Mouse (Mus musculus) kidney, adult 18-20 months (tissue): ENCODE measurements around the gene Inip.
A peak's percentile ranks its signal among the peaks of the same experiment; 100 is the strongest.

Source experiments
- DNase-seq: peaks from one replicate; pipeline ENCODE4 v3.0.0; 2021

The Inip gene

DNA sequence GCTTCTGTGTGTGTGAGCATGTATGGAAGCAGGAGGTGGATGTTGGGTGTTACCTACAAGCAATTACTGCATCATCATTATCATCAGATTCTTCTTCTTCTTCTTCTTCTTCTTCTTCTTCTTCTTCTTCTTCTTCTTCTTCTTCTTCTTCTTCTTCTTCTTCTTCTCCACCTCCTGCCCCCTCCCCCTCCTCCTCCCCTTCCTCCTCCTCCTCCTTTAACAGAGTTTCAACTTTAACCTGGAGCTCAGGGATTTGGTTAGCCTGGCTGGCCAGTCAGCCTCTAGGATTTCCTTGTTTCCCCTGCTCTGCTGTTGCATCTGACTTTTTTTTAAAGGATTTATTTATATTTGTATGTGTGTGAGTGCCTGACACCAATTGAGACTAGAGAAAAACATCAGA lies at the start of gene Inip:
Inip (minus strand) TSS at position 101 of the 400 bp plus-strand sequence.
- DNase-seq, result no peak

DNA sequence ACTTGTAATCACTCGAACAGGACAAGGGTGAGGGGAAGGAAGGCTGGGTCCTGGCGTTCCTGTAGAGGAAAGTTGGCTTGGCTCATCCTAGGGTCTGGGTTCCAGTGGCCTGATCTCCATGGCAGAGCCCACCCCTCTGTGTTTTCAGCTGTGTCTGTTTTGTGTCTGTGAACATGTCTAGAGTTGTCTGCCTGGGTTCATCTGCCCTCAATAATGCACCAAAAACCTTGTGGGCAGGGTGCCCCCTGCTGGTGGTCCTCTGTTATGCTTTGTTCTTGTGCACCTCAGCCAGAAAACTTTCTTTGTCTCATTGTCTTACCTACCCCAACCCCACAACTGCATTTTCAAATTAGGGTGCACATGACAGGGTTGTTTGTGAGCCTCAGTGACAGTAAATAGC lies 48.8 kb upstream of the Inip start:
- DNase-seq, result peak; percentile 84

DNA sequence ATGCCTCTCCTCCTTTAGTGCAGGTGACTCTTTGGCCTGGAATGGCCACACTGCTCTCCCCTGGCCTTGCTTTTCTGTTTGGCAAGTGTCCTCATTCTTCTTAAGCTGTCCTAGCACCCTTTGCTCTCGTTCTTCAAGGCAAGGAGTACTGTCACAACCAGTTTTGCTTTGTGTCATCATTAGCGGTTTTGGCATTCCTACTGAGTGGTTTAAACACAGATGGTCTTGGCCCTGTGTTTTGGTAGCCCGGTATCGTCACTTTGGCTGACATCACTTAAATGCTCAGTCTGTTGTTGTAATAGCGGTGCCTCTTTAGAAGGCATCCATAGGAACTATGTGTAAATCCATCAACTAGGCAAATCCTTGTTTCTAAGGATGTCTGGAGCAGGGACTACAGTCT lies 46.1 kb upstream of the Inip start:
- no peak for DNase-seq

DNA sequence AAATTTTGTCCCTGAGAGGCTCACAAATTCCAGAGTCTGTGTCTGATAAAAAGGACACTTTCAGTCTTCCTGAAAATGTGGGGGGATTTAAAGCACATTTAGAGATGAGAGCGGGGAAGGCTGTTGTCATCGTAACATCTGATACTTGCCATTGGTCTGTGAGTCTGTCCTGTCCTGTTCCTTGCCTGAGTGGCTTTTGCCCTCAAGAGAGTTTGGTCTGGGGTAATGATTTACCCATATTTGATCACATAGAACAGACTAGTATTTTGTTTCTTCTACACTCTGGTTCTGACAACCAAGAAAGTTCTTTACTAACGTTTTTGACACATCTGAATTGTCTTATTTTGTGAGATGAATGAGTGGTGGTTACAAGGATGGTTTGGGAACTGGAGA lies 43.9 kb upstream of the Inip start:
- peak; percentile 32 for DNase-seq

DNA sequence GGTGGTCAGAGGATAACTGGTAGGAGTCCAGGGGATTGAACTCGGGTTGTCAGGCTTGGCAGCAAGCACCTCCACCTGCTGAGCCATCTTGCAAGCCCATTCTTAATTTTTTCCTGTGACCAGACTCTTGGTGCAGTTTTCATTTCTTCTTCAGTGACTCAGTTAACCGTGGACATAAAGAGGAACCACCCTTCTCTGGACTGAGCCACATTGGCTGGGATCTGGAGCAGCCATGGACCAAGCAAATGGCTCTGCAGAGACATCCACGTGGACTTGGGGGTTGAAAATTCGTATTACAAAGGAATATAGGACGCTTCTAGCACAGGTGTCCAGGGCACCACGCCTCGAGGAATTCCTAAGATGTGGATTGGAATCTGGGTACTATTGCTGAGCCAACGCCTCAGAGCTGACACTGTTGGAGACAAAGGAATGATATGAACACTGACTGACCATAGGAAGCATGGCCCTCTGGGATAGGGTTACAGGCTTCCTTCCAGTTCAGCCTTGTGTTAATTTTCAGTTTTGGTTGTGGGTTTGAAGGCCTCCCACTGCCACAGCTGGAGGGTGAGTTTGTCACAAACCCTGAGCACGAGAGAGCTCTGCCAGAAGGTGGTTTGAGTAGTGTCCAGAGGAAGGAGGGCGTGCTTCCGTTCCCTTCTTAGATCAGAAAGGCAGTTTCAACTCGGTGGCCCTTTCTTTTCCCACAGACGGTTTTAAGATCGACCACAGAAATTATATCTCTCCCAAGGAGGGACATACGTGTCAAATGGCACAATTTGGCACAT lies 43.3 kb upstream of the Inip start:
- no peak for DNase-seq

DNA sequence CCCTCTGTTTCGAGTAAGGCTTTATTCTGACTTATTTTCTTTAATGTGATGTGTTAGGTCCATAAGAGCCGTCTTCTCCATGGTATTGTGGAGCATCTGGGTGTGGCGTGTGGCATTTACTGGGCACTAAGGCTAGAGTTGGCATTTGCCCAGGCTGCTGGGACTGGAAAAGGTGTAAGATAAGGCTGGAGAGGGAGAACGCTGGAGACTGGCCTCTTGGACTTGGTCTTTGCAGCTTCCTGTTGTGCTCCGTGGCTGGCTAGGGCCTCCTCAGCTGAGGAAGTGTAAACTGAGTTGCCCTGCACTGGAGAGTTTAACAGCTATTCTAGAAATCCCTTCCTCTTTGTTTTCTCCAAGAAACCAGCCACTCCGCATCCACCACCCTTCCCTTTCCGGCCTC lies 36.3 kb upstream of the Inip start:
- DNase-seq, result no peak

DNA sequence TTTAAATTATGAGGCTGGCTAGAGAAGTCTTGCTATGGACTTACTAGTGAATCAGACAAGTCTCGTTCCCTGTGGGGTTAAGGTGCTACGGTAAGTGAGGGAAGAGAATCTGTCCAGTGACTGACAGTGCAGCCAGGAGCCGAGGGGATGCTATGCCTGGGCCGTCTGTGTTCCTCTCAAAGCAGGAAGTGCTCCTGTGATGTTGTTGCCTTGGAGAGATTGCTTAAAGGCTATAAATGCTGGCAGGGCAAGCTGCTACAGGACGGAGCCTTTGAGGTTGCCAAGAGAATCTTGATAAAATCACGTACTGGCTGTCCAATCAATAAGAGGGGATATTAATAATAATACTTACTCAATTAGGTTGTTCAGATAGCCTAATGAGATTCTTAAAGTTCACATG lies 31.4 kb upstream of the Inip start:
- DNase-seq, result no peak

DNA sequence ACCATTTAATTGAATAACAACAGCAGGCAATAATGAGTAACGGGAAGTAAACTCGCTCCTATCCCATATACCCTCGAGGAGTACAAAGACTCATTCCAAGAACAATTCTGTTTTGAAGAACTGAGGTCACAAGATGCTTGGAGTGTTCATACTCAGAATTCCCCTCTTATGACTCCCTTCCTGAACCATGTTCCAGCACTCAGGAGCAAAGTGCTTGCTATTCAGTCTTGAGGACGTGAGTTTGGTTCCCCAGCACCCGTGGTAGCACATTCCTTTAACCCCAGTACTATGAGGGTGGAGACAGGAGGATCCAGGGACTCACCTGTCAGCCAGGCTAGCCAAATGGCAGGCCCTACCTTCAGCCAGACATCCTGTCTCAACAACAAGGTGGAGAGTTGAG lies 29.6 kb upstream of the Inip start:
- DNase-seq, result no peak

DNA sequence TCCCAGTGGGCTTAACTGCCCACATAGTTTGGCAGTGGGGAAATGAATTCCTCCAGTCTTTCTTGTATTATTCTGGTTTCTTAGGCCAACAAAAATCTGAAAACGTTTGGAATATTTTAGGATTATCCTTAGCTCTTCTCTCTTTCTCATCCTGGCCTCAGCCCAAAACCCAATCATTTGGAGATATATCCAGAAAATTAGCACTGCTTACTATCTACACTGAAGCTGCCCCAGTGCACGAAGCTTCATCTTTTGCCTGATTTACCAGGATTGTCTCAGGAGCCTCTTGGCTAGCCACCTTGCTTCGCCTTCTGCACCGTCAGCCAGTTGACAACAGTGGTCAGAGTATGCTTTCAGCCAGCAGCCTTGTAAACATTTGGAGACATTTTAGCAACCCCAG lies 27.7 kb upstream of the Inip start:
- no peak for DNase-seq

DNA sequence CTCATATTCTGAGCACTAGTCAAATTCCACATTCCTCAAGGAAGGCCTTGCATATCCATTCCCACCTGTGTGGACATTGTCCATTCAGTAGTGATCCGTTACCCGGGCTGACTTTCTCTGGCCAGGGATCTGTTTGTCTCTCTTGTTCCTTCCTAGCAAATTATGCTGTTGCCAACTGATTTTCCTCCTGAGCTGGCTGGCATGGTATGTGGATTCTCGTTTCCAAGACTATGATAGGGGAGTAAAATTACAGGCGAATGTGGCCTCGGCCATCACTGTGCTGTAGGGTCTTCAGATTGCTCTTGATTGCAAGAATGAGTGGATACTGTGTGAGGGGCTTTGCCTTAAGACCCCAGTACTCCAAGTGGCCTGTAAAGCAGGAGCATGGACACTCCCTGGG lies 25.0 kb upstream of the Inip start:
- no peak for DNase-seq

DNA sequence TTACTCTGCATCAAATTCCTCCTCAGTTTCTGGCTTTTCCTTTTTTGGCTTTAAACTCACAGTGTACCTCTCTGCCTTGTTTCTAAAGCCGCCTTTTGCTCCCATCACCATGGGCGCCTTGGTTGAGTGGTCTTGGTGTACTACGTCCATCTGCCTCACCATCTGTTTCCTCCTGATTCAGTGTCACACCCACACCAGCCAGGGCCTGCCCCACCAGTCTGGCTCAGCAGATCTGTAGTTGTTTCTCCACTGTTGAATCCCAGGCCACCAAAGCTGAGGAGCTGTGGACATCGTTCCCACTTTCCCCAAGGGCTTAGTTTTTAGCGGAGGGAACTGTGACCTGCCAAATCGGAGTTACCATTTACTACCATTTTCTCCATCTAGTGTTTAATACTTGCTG lies 24.2 kb upstream of the Inip start:
- DNase-seq, result no peak

DNA sequence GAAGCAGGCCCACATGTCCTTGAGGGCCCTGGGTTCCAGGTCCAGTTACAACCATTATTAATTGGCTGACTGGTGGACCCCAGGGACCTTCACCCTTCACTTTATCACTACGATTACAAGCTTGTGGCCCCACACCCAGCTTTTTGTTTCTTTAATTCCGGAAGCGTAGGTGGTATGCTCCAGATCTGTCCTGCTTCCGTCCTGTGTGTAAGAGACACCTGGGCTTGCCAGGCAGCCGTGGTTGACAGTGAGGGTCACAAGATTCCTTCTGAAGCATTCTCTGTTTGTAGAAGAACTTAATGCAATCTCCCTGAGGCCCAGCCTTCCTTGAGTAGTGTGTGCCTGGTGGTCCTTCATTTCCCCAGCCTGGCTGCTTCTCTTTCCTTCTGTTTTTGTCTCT lies 23.5 kb upstream of the Inip start:
- DNase-seq, result no peak

DNA sequence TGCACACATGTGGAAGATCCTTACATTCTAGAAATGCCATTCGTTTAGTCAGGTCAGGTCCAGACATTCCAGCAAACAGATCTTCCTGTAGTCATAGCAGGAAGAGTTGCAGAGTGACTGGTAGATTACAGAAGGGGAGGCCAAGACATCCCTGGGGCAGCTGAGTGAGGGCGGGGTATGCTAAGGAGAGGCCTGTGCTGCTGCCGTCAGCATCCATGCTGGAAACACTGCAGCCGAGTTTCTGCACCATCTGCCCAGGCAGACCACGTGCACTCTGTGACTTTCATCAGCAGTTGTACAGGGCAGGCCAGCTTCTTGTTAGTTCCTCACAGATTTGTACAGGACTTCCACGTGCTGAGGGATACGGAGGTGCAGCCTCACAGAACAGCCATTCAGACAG lies 22.1 kb upstream of the Inip start:
- no peak for DNase-seq

DNA sequence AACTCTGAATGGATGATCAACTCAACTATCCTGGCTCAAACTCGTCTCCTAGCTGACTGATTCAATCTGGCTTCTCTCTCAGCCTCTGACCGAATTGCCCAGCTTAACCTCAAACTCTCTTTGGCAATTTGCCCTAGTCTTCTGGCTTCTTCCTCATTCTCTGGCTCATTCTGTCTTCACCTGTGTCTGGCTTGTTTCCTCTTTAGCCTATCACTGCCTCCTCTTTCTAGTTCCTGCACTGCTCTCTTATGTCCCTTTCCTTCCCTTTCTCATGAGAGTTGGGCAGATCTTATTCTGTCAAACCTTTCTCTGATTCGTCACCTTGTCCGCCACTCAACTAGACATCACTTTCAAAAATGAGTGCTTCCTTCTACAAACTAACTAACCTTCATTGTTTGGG lies 20.7 kb upstream of the Inip start:
- DNase-seq, result peak; percentile 21

DNA sequence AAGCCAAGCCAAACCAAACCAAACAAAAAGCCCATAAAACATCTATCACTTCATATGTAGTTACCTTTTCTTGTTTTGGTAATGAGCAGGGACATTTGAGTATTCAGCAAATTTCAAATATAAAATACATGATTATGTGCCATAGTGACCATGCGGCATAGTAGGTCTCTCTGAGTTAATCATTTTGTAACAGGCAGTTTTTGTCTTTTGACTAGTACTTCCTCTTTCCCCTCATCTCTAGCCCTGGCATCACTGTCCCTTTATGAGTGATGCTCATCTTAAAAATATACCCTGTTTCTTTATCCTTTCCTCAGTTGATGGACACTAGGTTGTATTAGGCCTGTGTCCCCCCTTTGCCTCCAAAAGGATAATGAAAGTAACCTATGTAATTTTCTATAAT lies 20.1 kb upstream of the Inip start:
- no peak for DNase-seq

DNA sequence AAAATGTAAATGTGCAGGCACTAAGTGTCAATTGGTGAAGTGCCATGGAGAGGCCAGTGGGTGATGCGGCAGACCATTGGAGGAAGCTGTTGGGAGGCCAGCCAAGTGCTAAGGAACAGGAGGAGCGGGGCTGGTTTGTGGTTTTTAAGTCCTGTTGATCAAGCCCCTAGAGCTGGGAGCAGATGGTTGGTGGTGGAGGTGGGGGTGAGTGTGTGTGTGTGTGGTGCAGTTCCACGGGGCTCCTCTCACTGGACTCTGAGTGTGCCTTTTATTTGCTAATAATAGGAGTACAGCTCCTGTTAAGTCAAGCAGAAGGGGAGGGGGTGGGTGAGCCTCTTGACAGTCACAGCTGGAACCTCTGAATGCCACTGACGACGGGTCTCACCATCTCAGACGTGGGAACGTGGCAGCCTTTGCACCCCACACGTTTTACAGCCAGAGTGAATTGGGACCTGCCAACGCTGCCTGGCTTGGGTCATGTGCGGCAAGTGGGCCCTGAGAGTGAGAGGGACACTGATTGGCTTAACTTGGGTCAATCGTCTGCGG lies 18.2 kb upstream of the Inip start:
- DNase-seq, result no peak

DNA sequence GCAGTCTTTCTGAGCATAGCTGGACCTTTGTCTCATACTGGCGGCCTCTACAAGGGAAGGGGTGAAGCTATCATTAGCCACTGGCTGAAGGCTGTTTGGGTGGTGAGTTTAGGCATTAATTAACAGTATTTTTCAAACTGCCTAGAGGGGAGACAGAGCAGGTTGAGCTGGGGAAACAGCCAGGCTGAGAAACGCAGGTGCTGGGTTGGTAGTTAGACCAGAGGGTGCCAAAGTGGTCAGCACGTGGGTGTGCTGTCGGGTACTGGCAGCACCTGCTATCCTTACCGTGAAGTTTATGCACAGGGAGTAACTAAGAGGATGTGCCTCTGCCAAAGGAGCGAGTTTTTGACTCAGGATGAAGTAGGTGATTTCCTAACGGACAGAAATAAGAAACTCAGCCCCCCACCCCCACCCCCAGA lies 17.7 kb upstream of the Inip start:
- DNase-seq, result peak; percentile 57

DNA sequence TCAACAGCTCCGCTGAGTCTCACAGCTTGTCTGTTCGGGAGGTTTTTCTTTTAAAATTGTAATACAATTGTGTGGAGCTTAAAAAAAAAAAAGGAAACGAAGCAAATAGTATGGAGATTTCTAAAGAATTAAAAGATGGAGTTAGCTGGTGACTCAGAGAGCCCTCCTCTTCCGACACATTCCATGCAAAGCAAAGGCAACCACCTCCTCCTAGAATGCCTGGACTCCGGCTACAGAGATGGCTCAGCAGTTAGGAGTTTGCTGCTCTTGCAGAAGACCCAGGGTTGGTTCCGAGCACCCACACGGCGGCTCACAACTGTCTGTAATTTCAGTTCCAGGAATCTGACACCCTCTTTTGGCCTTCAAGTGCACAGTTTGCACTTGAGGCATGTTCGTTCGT lies 17.1 kb upstream of the Inip start:
- no peak for DNase-seq

DNA sequence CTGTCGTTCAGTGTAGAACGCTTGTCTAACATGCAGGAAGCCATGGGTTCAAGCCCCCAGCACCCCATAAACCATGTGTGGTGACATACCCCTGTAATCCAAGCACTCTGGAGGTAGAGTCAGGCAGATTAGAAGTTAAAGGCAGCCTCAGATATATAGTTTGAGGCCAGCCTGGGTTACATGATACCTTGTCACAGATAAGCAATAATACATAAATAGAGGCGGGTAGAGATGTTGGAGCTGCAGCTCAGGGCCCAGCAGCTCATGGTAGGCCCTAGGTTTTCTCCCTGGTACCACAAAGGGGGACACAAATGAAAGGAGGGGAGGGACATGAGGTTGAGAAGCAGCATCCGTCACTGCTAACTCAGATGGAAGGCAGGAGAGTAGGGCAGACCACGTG lies 16.4 kb upstream of the Inip start:
- no peak for DNase-seq

DNA sequence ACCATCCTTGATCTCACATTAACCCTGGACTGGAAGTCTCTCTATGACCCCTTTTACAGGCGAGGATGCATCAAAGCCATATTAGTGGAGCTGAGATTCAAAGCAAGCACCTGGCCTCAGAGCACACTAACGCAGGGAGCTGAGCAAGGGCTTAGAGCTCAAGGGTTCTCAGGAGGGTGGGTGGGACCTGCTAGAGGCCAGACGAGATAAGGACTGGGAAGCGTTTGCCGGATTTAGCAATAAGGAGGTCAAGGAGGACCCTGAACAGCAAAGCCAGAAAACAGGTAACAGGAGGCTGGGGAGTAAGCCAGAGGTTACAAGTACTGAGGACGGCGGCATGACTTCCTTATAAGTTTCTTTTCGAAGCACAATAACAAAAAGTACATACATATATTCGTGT lies 15.1 kb upstream of the Inip start:
- no peak for DNase-seq

DNA sequence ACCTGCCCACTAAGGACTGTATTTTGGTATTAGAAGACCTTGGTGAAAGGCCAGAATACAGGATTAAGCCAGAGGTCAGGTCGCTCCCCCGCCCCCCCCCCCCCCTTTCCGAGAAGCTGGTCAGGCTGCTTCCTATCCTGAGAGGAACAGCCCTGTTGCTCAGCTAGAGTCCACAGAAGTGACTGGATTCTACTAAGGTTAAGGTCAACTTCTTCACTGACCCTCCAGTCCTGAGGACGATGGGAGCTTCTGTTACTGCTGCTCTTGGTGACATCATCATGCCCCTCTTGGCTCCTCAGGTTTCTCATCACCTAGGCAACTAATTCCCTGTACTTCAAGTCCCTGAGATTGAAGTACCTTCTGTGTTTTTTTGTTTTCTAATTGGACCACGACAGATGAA lies 14.6 kb upstream of the Inip start:
- DNase-seq, result no peak

DNA sequence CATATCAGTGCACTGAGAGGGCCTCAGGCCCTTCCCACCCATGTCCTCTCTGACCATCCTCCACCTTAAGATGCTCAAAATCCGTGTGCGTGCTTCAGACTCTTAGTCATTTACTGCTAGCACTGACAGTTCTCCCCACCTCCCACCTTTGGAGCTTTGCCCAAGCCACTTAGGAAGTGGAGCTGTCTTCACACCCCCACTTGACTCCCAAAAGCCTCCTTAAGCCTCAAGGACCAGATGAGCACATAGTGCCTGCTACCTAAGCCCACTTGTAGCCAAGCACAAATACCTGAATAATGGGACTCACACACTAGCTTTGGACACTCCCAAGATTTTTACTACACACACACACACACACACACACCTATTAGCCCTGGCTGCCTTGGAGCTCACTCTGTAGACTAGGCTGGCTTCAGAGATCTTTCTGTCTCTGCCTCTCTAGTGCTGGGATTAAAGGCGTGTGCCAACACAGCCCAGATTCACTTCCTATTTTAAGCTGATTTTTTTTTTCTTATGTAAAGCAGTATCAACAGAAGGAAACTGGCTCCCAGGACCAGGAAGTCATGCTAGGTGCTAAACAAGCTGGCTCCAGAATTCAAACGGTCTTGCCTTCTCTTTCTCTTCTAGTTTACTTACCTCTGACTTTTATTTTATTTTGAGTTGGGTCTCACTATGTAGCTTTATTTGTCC lies 13.9 kb upstream of the Inip start:
- DNase-seq, result no peak

DNA sequence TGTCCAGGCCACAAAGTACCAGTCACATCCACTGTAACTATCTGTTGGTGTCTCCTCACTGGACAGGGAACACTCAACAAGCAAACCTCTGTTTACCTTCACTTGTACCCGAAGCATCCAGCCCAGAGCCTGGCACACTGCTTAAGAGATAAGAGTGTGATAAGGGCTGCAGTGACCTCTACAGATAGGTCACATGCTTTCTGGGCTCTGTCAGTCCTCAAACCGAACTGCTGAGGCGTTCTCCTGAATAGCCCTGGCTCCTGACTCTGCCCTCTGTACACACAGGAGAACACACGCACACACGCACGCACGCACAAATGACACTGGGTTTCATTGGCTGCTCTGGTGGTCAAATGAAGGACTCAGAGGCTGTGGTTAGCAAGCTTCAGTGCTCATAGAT lies 12.7 kb upstream of the Inip start:
- DNase-seq, result no peak

DNA sequence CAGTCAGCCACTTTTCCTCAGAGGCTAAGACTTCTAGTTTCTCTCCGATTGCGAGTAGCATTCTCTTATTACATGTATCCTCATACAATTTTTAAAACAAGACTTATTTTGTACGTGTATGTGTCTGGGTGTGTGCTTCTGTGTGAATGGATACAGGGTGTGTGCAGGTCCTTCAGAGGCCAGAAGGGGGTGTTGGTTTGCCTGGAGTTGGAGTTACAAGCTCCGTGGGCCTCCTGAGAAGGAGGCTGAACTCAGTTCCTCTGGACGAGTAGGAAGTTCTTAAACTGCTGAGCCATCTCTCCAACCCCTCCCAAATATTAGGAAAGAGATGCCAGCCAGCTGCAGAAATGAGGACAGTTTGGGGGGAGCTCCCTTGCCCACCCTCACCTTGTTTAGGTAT lies 7.0 kb upstream of the Inip start:
- no peak for DNase-seq

DNA sequence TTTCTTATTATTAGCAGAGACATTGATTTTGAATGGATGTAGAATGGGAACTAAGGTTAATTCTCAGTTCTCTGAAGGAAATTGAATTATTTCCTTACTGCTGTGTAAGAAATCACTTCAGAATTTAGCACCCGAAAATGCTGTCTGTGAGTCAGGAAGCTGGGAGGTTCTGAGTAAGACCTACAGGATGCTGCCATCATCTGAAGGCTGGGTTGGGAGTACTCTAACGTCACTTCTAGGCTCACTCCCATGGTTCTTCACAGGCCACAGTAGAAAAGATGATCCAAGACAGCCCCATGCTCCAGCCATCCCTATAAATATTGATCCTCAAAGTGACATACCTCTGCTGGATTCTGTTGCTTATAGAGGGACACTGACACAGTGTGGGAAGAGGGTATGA lies 6.1 kb upstream of the Inip start:
- DNase-seq, result no peak
